Mouse (Mus musculus) testis, adult 2 months (tissue): ENCODE measurements around the gene Wfdc11. TPM values are rescaled to one million over a fixed set of nuclear protein-coding genes. Genes with fewer than 3 reads are reported as not detected.

ENCODE experiments used
- H3K27ac ChIP-seq: fragments of 200-500 bp; 2 replicates; pipeline ENCODE4 v1.5.1; 2012; ENCODE audit warnings: low read depth, low read length; ENCODE audit not compliant: control insufficient read depth, insufficient read depth
- H3K27me3 ChIP-seq: fragments of 200-500 bp; 2 replicates; pipeline ENCODE4 v1.6.1; 2012; ENCODE audit warnings: mild to moderate bottlenecking, low read length, moderate library complexity; ENCODE audit not compliant: control insufficient read depth, insufficient read depth
- H3K36me3 ChIP-seq: fragments of 200-500 bp; 2 replicates; pipeline ENCODE4 v1.6.1; 2012; ENCODE audit warnings: mild to moderate bottlenecking, low read length; ENCODE audit not compliant: control insufficient read depth, insufficient read depth
- H3K4me1 ChIP-seq: fragments of 200-500 bp; 2 replicates; pipeline ENCODE4 v1.6.1; 2012; ENCODE audit warnings: low read length; ENCODE audit not compliant: control insufficient read depth, insufficient read depth
- H3K4me3 ChIP-seq: fragments of 200-500 bp; 2 replicates; pipeline ENCODE4 v1.5.1; 2012; ENCODE audit warnings: low read depth, mild to moderate bottlenecking, low read length, moderate library complexity, mixed read lengths; ENCODE audit not compliant: control insufficient read depth
- CTCF ChIP-seq: fragments of 200-500 bp; IDR thresholded peaks from 2 replicates; pipeline ENCODE4 v1.5.1; 2012; ENCODE audit warnings: low read depth, mild to moderate bottlenecking, inconsistent platforms, low read length, moderate library complexity; ENCODE audit not compliant: control insufficient read depth, insufficient read depth, insufficient replicate concordance
- POLR2A ChIP-seq: fragments of 200-500 bp; IDR thresholded peaks from 2 replicates; pipeline ENCODE4 v1.6.1; 2012; ENCODE audit warnings: low read depth, mild to moderate bottlenecking, inconsistent platforms, low read length, moderate library complexity; ENCODE audit not compliant: control insufficient read depth
- polyA plus RNA-seq: library from polyadenylated mRNA; depleted of rRNA; stranded (reverse); fragments of >200 nt; gene quantifications from 2 replicates; pipeline ENCODE4 v1.2.3, GENCODE M21; 2012

Wfdc11 gene
- polyA plus RNA-seq, 1 experiment = not detected

GRCm38 (mm10) chr2:164701761-164702160 lies 27.9 kb upstream of the Wfdc11 start:
- H3K27ac ChIP-seq = no peak overlapping the region
- H3K4me1 ChIP-seq = peaks cover under 1% of the 10 kb centered on the region
- TF ChIP-seq CTCF (no peak), POLR2A (no peak)
- no peaks in the 10 kb centered on the region for H3K27me3 ChIP-seq
- no peak overlapping the region for H3K4me3 ChIP-seq
- no peaks in the 10 kb centered on the region for H3K36me3 ChIP-seq

- Histone ChIP-seq H3K36me3 (no peaks in the 10 kb centered on the region), H3K27ac (no peak overlapping the region), H3K4me3 (no peak overlapping the region), H3K4me1 (no peaks in the 10 kb centered on the region), H3K27me3 (no peaks in the 10 kb centered on the region)
- TF ChIP-seq CTCF = no peak
- no peak for TF ChIP-seq POLR2A
These were observed 27.1 kb upstream of the Wfdc11 start for GRCm38 (mm10) chr2:164700959-164701358.

GRCm38 (mm10) chr2:164698201-164698600 lies 24.3 kb upstream of the Wfdc11 start, which contains the start of gene Spint4:
Spint4 (plus strand) TSS chr2:164698501.
- TF ChIP-seq POLR2A (no peak), CTCF (no peak)
- Histone ChIP-seq H3K4me3 (no peak within 1 kb of the TSS), H3K27ac (no peak within 1 kb of the TSS), H3K4me1 (no peaks in the 10 kb centered on the region), H3K36me3 (no peaks in the 10 kb centered on the region), H3K27me3 (no peaks in the 10 kb centered on the region)

DNA sequence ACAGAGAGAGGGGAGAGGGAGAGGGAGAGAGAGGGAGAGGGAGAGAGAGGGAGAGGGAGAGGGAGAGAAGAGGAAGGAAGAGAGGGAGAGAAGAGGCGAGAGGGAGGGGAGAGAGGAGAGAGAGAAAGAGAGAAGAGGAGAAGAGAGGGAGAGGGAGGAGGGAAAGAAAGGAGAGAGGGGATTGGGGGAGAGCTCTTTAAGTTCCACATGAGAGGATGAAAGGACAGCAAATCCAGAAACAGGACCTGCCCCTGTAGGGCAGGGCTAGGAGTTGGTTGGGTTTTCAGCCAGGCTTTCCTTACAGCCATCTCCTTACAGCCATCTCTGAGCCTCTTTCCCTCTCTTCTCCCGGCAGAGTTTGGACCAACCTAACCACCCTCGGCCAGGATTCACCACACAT lies 10.9 kb upstream of the Wfdc11 start, which contains the start of gene Wfdc13:
Gene Wfdc13, plus strand, starts transcription at position 301 of the 400 bp plus-strand sequence.
- H3K27me3 ChIP-seq = no peaks in the 10 kb centered on the region
- no peaks in the 10 kb centered on the region for H3K36me3 ChIP-seq
- no peak for TF ChIP-seq POLR2A
- TF ChIP-seq CTCF = no peak
- H3K27ac ChIP-seq = no peak within 1 kb of the TSS
- H3K4me3 ChIP-seq = no peak within 1 kb of the TSS
- peaks cover 3% of the 10 kb centered on the region; the same call in 1 of the 2 replicates for H3K4me1 ChIP-seq

GRCm38 (mm10) chr2:164679906-164680305 lies 6.0 kb upstream of the Wfdc11 start:
- no peak overlapping the region for H3K27ac ChIP-seq
- no peak overlapping the region for H3K4me3 ChIP-seq
- H3K36me3 ChIP-seq = no peaks in the 10 kb centered on the region
- H3K4me1 ChIP-seq = peaks cover 12% of the 10 kb centered on the region
- TF ChIP-seq POLR2A (no peak), CTCF (no peak)
- H3K27me3 ChIP-seq = no peaks in the 10 kb centered on the region

GRCm38 (mm10) chr2:164678848-164679625 lies 5.2 kb upstream of the Wfdc11 start:
- H3K36me3 ChIP-seq = no peaks in the 10 kb centered on the region
- peak overlapping the region; percentile 1; the same call in 1 of the 2 replicates for H3K27ac ChIP-seq
- H3K4me1 ChIP-seq = peaks cover 12% of the 10 kb centered on the region
- H3K4me3 ChIP-seq = no peak overlapping the region
- peak; percentile 76; the same call in 1 of the 2 replicates for TF ChIP-seq CTCF
- TF ChIP-seq POLR2A = no peak
- H3K27me3 ChIP-seq = no peaks in the 10 kb centered on the region

GRCm38 (mm10) chr2:164676916-164677685 lies 3.2 kb upstream of the Wfdc11 start:
- peak overlapping the region; percentile 51; the same call in 1 of the 2 replicates for H3K27ac ChIP-seq
- H3K27me3 ChIP-seq = no peaks in the 10 kb centered on the region
- no peaks in the 10 kb centered on the region for H3K36me3 ChIP-seq
- no peak overlapping the region for H3K4me3 ChIP-seq
- peaks cover 12% of the 10 kb centered on the region for H3K4me1 ChIP-seq
- no peak for TF ChIP-seq CTCF
- TF ChIP-seq POLR2A = no peak
